Mouse (Mus musculus): ENCODE results near the gene Zfp661. TPM values are rescaled to one million over a fixed set of nuclear protein-coding genes. Genes with fewer than 3 reads are reported as not detected.
"Not testable (repeated sequence)": the region's sequence is repeated elsewhere in the genome, so short reads cannot be mapped to it uniquely, and the experiment has no call there.

Gene Zfp661
- polyA plus RNA-seq, 1 experiment from 2014 or later: 9.8 TPM

- H3K36me3 ChIP-seq: peaks cover 35% of the 10 kb centered on the region
- no peak overlapping the region for H3K4me3 ChIP-seq (replicated peaks)
- no peak overlapping the region for H3K27ac ChIP-seq
- no peaks in the 10 kb centered on the region for H3K27me3 ChIP-seq
- H3K4me2 ChIP-seq (replicated peaks): no peak overlapping the region
- no peak overlapping the region for H3K9ac ChIP-seq (replicated peaks)
- 50% methylated on average over 3 of the region's 3 CpGs for WGBS
- H3K4me1 ChIP-seq (replicated peaks): 0 out of 2 replicates have a peak, but pooled peaks cover 3% of the 10 kb centered on the region
- H3K9me3 ChIP-seq: no peaks in the 10 kb centered on the region
- ATAC-seq: 0 out of 2 replicates have a peak, but pooled peaks have one; percentile 30
Observed at GRCm38 (mm10) chr2:127608234-127608633, 21.3 kb upstream of the Zfp661 start.

- ATAC-seq: no peak
- Histone ChIP-seq H3K9me3 (no peaks in the 10 kb centered on the region), H3K36me3 (peaks cover 63% of the 10 kb centered on the region), H3K4me1 (replicated peaks) (0 out of 2 replicates have a peak, but pooled peaks cover 3% of the 10 kb centered on the region), H3K4me3 (replicated peaks) (no peak overlapping the region), H3K27me3 (no peaks in the 10 kb centered on the region), H3K9ac (replicated peaks) (no peak overlapping the region), H3K4me2 (replicated peaks) (no peak overlapping the region), H3K27ac (no peak overlapping the region)
- 89% methylated on average over 3 of the region's 3 CpGs for WGBS
Observed at GRCm38 (mm10) chr2:127605203-127605602, 18.3 kb upstream of the Zfp661 start.

DNA sequence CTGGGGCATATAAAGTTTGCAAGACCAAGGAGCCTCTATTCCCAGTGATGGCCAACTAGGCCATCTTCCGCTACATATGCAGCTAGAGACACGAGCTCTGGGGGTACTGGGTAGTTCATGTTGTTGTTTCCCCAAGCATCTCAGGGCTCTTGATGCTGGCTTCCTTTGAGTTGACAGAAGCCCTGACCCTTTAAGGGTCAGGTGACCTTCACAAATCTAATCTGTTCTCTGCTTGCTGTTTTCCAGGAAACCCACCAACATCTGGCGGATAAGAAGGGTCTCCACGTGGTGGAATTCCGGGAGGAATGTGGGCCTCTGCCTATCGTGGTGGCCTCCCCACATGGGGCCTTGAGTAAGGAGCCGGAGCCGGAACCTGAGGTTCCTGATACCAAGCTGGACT, 16.5 kb upstream of the Zfp661 start:
- H3K9me3 ChIP-seq; H3K4me3 ChIP-seq (replicated peaks); H3K4me1 ChIP-seq (replicated peaks); ATAC-seq; H3K9ac ChIP-seq (replicated peaks); H3K27me3 ChIP-seq; H3K27ac ChIP-seq; H3K4me2 ChIP-seq (replicated peaks): not testable (repeated sequence)
- 95% methylated on average over 6 of the region's 8 CpGs for WGBS
- peaks cover 81% of the 10 kb centered on the region for H3K36me3 ChIP-seq

- peaks cover 48% of the 10 kb centered on the region for H3K36me3 ChIP-seq
- 82% methylated on average over 4 of the region's 4 CpGs for WGBS
Observed at GRCm38 (mm10) chr2:127590840-127591239, 3.9 kb upstream of the Zfp661 start.

GRCm38 (mm10) chr2:127590204-127590603, 3.3 kb upstream of the Zfp661 start:
- ATAC-seq: no peak
- no peak overlapping the region for H3K4me3 ChIP-seq (replicated peaks)
- H3K4me1 ChIP-seq (replicated peaks): peaks cover 22% of the 10 kb centered on the region
- WGBS: 83% methylated on average over 15 of the region's 15 CpGs
- no peaks in the 10 kb centered on the region for H3K27me3 ChIP-seq
- H3K9me3 ChIP-seq: no peaks in the 10 kb centered on the region
- no peak overlapping the region for H3K27ac ChIP-seq
- no peak overlapping the region for H3K9ac ChIP-seq (replicated peaks)
- no peak overlapping the region for H3K4me2 ChIP-seq (replicated peaks)
- peaks cover 41% of the 10 kb centered on the region for H3K36me3 ChIP-seq

More at GRCm38 (mm10) chr2:127590840-127591239, 3.9 kb upstream of the Zfp661 start:
- Histone ChIP-seq H3K4me3 (replicated peaks) (no peak overlapping the region), H3K27ac (no peak overlapping the region), H3K9me3 (no peaks in the 10 kb centered on the region), H3K4me1 (replicated peaks) (peaks cover 22% of the 10 kb centered on the region), H3K9ac (replicated peaks) (no peak overlapping the region), H3K27me3 (no peaks in the 10 kb centered on the region), H3K4me2 (replicated peaks) (no peak overlapping the region)
- no peak for ATAC-seq

GRCm38 (mm10) chr2:127588897-127589296, 2.0 kb upstream of the Zfp661 start:
- 93% methylated on average over 9 of the region's 9 CpGs for WGBS
- Histone ChIP-seq H3K36me3 (peaks cover 29% of the 10 kb centered on the region), H3K27me3 (no peaks in the 10 kb centered on the region), H3K4me2 (replicated peaks) (peak overlapping the region; percentile 83; the same call in 1 of the 2 replicates), H3K27ac (no peak overlapping the region), H3K4me3 (replicated peaks) (no peak overlapping the region), H3K9me3 (no peaks in the 10 kb centered on the region), H3K4me1 (replicated peaks) (peaks cover 28% of the 10 kb centered on the region), H3K9ac (replicated peaks) (no peak overlapping the region)
- ATAC-seq: no peak

GRCm38 (mm10) chr2:127587514-127587844, 585 bp upstream of the Zfp661 start:
- Histone ChIP-seq H3K27ac (peak overlapping the region; percentile 90), H3K9ac (replicated peaks) (peak overlapping the region; percentile 80), H3K4me2 (replicated peaks) (peak overlapping the region; percentile 83), H3K36me3 (peaks cover 18% of the 10 kb centered on the region), H3K9me3 (no peaks in the 10 kb centered on the region), H3K27me3 (no peaks in the 10 kb centered on the region), H3K4me1 (replicated peaks) (peaks cover 34% of the 10 kb centered on the region), H3K4me3 (replicated peaks) (peak overlapping the region; percentile 82)
- under 1% methylated on average over 22 of the region's 22 CpGs for whole genome bisulfite sequencing
- ATAC-seq: peak; percentile 62

DNA sequence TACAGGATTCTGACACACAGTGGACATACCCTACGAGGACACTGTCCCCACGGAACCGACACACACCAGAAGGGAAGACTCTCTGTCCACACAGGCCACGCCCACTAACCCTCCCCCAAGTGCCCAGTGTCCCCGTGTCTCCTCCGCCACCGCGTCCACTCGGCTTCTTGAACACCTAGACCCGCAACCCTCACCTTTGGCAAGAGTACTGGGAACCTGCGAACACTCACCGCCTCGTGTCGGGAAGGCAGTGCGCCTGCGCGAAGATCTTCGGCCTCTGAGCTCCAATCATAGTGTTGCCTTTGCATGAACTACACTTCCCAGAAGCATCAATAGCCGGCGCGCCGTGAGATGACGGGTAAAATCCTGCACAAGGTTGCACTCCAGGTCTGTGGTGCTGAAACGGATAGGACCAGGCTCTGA, 2.4 kb downstream of the Zfp661 start:
- peak; percentile 88 for ATAC-seq
- Histone ChIP-seq H3K4me2 (replicated peaks) (peak overlapping the region; percentile 70), H3K9ac (replicated peaks) (peak overlapping the region; percentile 83), H3K27me3 (no peaks in the 10 kb centered on the region), H3K9me3 (no peaks in the 10 kb centered on the region), H3K27ac (no peak overlapping the region), H3K4me1 (replicated peaks) (peaks cover 34% of the 10 kb centered on the region), H3K36me3 (peaks cover 14% of the 10 kb centered on the region), H3K4me3 (replicated peaks) (peak overlapping the region; percentile 71)
- under 1% methylated on average over 24 of the region's 24 CpGs for WGBS

- 75% methylated on average over 1 of the region's 1 CpGs for WGBS
- H3K9me3 ChIP-seq: no peaks in the 10 kb centered on the region
- no peaks in the 10 kb centered on the region for H3K4me1 ChIP-seq (replicated peaks)
- no peak for ATAC-seq
- no peak overlapping the region for H3K4me2 ChIP-seq (replicated peaks)
- no peaks in the 10 kb centered on the region for H3K27me3 ChIP-seq
- no peak overlapping the region for H3K27ac ChIP-seq
- no peak overlapping the region for H3K4me3 ChIP-seq (replicated peaks)
- peaks cover 26% of the 10 kb centered on the region for H3K36me3 ChIP-seq
- no peak overlapping the region for H3K9ac ChIP-seq (replicated peaks)
Observed at GRCm38 (mm10) chr2:127573322-127573721, 13.6 kb downstream of the Zfp661 start.

DNA sequence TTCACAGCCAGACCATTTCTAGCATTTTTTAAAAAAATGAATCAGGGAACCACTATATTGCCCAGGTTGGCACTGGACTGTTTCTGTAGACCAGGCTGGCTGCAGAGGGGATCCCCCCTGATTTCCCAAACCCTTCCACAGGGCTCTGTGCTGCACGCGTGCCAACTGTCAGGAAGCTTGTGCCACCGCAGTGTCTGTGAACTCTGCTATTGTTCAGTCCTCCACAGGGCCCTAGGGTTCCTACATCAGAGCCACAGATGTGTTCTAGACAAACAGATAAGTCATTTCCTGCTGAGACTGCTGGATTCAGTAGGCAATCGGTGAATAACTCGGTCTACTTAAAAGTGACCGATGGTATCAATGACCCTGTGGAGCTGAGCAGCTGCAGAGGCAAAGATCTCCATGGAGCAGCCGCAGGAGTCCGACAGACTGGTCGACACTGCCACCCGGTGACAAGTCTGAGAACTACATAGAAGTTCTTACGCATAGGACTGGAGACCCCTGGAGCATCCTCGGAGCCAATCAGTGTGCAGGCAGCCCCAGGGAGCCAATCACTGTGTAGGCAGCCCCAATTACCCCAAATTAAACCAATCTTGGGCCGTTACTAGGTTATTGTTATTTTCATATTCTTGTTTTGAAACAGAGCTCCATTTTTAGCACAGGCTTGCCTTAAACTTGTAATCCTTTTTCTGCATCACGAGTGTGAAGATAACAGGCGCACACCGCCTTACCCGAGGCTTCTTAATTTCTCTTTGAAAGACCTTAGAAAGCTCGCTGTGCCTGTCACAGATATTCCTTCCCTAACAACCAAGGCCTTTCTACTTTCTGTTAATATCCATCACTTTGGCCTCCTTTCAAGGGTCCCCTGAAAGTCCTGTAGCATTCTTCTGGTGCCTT, 27.6 kb downstream of the Zfp661 start:
- Histone ChIP-seq H3K27ac (no peak overlapping the region; the same call in 1 of the 2 replicates), H3K4me1 (replicated peaks) (peaks cover 8% of the 10 kb centered on the region; the same call in 1 of the 2 replicates), H3K4me3 (replicated peaks) (peak overlapping the region; percentile 35), H3K4me2 (replicated peaks) (peak overlapping the region; percentile 53), H3K27me3 (peaks cover 10% of the 10 kb centered on the region), H3K9me3 (no peaks in the 10 kb centered on the region), H3K9ac (replicated peaks) (peak overlapping the region; percentile 29; the same call in 1 of the 2 replicates), H3K36me3 (no peaks in the 10 kb centered on the region)
- peak; percentile 99 for ATAC-seq
- WGBS: 12% methylated on average over 18 of the region's 18 CpGs

DNA sequence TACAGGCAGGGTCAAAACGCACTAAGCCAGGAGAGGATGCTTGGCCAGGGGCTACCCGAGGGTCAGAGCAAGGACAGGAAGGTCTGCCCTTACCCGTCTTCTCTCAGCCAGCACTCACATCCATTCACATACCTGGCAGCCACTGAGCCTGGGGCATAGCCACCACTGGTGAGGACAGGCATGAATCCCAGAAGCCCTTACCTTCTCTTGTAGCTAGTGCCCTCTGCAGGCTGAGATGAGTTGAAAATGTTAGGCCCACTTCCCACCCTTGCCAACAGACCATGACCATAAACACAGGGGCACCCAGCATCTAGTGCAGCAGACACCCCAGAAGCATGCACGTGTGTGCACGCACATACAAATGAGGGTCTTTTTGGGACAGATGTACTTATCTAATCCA, 35.8 kb downstream of the Zfp661 start:
- Histone ChIP-seq H3K27me3 (0 out of 2 replicates have a peak, but pooled peaks cover 4% of the 10 kb centered on the region), H3K27ac (no peak overlapping the region), H3K4me2 (replicated peaks) (no peak overlapping the region), H3K9ac (replicated peaks) (no peak overlapping the region), H3K4me3 (replicated peaks) (no peak overlapping the region), H3K36me3 (no peaks in the 10 kb centered on the region), H3K9me3 (no peaks in the 10 kb centered on the region), H3K4me1 (replicated peaks) (no peaks in the 10 kb centered on the region)
- 54% methylated on average over 5 of the region's 5 CpGs for WGBS
- ATAC-seq: 0 out of 2 replicates have a peak, but pooled peaks have one; percentile 4

GRCm38 (mm10) chr2:127550446-127550845, 36.4 kb downstream of the Zfp661 start:
- WGBS: 76% methylated on average over 1 of the region's 1 CpGs
- Histone ChIP-seq H3K27ac (no peak overlapping the region), H3K4me1 (replicated peaks) (no peaks in the 10 kb centered on the region), H3K9ac (replicated peaks) (no peak overlapping the region), H3K9me3 (no peaks in the 10 kb centered on the region), H3K4me3 (replicated peaks) (no peak overlapping the region), H3K27me3 (0 out of 2 replicates have a peak, but pooled peaks cover 4% of the 10 kb centered on the region), H3K4me2 (replicated peaks) (no peak overlapping the region), H3K36me3 (no peaks in the 10 kb centered on the region)
- ATAC-seq: no peak

Measured in midbrain, embryonic 13.5 days (tissue).